Mouse (Mus musculus) cerebellum, adult 2 months (tissue): ENCODE results near the gene Tead4. TPM values are rescaled to one million over a fixed set of nuclear protein-coding genes. Genes with fewer than 3 reads are reported as not detected.

Experiments
- DNase-seq, 2 experiments: peaks; one replicate each; pipeline ENCODE4 v3.0.0; 2021
- H3K27ac ChIP-seq: fragments of 200-500 bp; 2 replicates; pipeline ENCODE4 v1.5.1; 2012; ENCODE audit warnings: low read length, control low read depth, inconsistent platforms; ENCODE audit not compliant: insufficient read depth
- H3K27me3 ChIP-seq: fragments of 200-500 bp; 2 replicates; pipeline ENCODE4 v1.6.1; 2012; ENCODE audit warnings: inconsistent platforms, mild to moderate bottlenecking, low read length, moderate library complexity; ENCODE audit not compliant: control insufficient read depth, insufficient read depth
- H3K4me1 ChIP-seq: fragments of 200-500 bp; 2 replicates; pipeline ENCODE4 v1.6.1; 2011; ENCODE audit warnings: low read length; ENCODE audit not compliant: control insufficient read depth, insufficient read depth
- H3K4me3 ChIP-seq: fragments of 200-500 bp; replicated peaks from 2 replicates; pipeline ENCODE3; 2011; ENCODE audit warnings: mild to moderate bottlenecking, low read depth, low read length, control low read depth; ENCODE audit not compliant: insufficient read depth
- CTCF ChIP-seq: fragments of 200-500 bp; IDR thresholded peaks from 2 replicates; pipeline ENCODE4 v1.5.1; 2011; ENCODE audit warnings: low read depth, mild to moderate bottlenecking, control low read depth, low read length, moderate library complexity, borderline replicate concordance; ENCODE audit not compliant: insufficient read depth
- POLR2A ChIP-seq: fragments of 200-500 bp; IDR thresholded peaks from 2 replicates; pipeline ENCODE4 v1.6.1; 2011; ENCODE audit warnings: low read length, control low read depth, borderline replicate concordance; ENCODE audit not compliant: insufficient read depth
- WGBS: fragments of 180-500 bp; shearing (Covaris S2); methylation state at CpG from one replicate; pipeline ENCODE4 v1.1.7; 2018; 5-methylcytosine and 5-hydroxymethylcytosine counted together
- polyA plus RNA-seq: library from polyadenylated mRNA; depleted of rRNA; stranded (reverse); fragments of >200 nt; gene quantifications from 2 replicates; pipeline ENCODE4 v1.2.3, GENCODE M21; 2012; rRNA removed

Gene Tead4
- polyA plus RNA-seq, 1 experiment = 4.7 TPM

GRCm38 (mm10) chr6:128200116-128200846, 100.3 kb downstream of the Tead4 start:
- Histone ChIP-seq H3K27me3 (no peaks in the 10 kb centered on the region), H3K4me3 (peak overlapping the region; percentile 94), H3K27ac (no peak overlapping the region; the same call in 1 of the 2 replicates), H3K4me1 (no peaks in the 10 kb centered on the region)
- under 1% methylated on average over 54 of the region's 54 CpGs for WGBS
- TF ChIP-seq POLR2A (peak; percentile 91), CTCF (no peak)
- peak; percentile 99 for DNase-seq

GRCm38 (mm10) chr6:128183521-128183920, 117.1 kb downstream of the Tead4 start:
- no peak for TF ChIP-seq POLR2A
- TF ChIP-seq CTCF = no peak
- no peaks in the 10 kb centered on the region for H3K27me3 ChIP-seq
- H3K4me1 ChIP-seq = no peaks in the 10 kb centered on the region
- DNase-seq = no peak
- 53% methylated on average over 2 of the region's 2 CpGs for WGBS
- no peak overlapping the region for H3K27ac ChIP-seq
- no peak overlapping the region for H3K4me3 ChIP-seq

GRCm38 (mm10) chr6:128181176-128181575, 119.4 kb downstream of the Tead4 start:
- no peaks in the 10 kb centered on the region for H3K4me1 ChIP-seq
- no peak for TF ChIP-seq CTCF
- no peak for TF ChIP-seq POLR2A
- no peaks in the 10 kb centered on the region for H3K27me3 ChIP-seq
- H3K27ac ChIP-seq = no peak overlapping the region
- no peak for DNase-seq
- no peak overlapping the region for H3K4me3 ChIP-seq
- WGBS = 73% methylated on average over 5 of the region's 5 CpGs

GRCm38 (mm10) chr6:128179651-128180050, 121.0 kb downstream of the Tead4 start:
- Histone ChIP-seq H3K27me3 (no peaks in the 10 kb centered on the region), H3K4me1 (no peaks in the 10 kb centered on the region), H3K4me3 (no peak overlapping the region), H3K27ac (no peak overlapping the region)
- no peak for TF ChIP-seq CTCF
- no peak for TF ChIP-seq POLR2A
- no peak for DNase-seq
- 100% methylated on average over 1 of the region's 1 CpGs for WGBS

- TF ChIP-seq POLR2A (no peak), CTCF (0 out of 2 replicates have a peak, but pooled peaks have one; percentile 5)
- Histone ChIP-seq H3K27ac (no peak overlapping the region), H3K4me3 (no peak overlapping the region), H3K4me1 (no peaks in the 10 kb centered on the region), H3K27me3 (no peaks in the 10 kb centered on the region)
- WGBS = 87% methylated on average over 5 of the region's 5 CpGs
- DNase-seq = no peak
Measured at GRCm38 (mm10) chr6:128179247-128179646, 121.4 kb downstream of the Tead4 start.

- no peak overlapping the region for H3K27ac ChIP-seq
- WGBS = 60% methylated on average over 2 of the region's 2 CpGs
- H3K4me3 ChIP-seq = no peak overlapping the region
- no peaks in the 10 kb centered on the region for H3K4me1 ChIP-seq
- no peak for DNase-seq
- no peaks in the 10 kb centered on the region for H3K27me3 ChIP-seq
- TF ChIP-seq POLR2A = no peak
- TF ChIP-seq CTCF = no peak
Measured at GRCm38 (mm10) chr6:128178681-128179080, 121.9 kb downstream of the Tead4 start.

Other genes starting within 250 kb of the Tead4 start
- 303 and 370 TPM in 2 replicates for gene Tspan9, start 157.2 kb downstream of the Tead4 start, polyA plus RNA-seq
- 44.0 and 44.8 TPM in 2 replicates for gene Tulp3, start 55.0 kb upstream of the Tead4 start, polyA plus RNA-seq
- 11.1 and 11.9 TPM in 2 replicates for gene Rhno1, start 62.1 kb upstream of the Tead4 start, polyA plus RNA-seq
- gene Foxm1, start 62.1 kb upstream of the Tead4 start, polyA plus RNA-seq = 1.2 and 1.5 TPM in 2 replicates
- gene Tex52, start 74.6 kb upstream of the Tead4 start, polyA plus RNA-seq = 5.4 and 8.0 TPM in 2 replicates
- gene Gm44596, start 74.7 kb upstream of the Tead4 start, polyA plus RNA-seq = not detected in 2 replicates
- gene Nrip2, start 98.5 kb upstream of the Tead4 start, polyA plus RNA-seq = 52.2 and 59.6 TPM in 2 replicates
- gene Itfg2, start 124.1 kb upstream of the Tead4 start, polyA plus RNA-seq = 48.1 and 52.5 TPM in 2 replicates
- gene Fkbp4, start 137.9 kb upstream of the Tead4 start, polyA plus RNA-seq = 249 and 256 TPM in 2 replicates
- not detected in 2 replicates for gene Pzp, start 225.9 kb upstream of the Tead4 start, polyA plus RNA-seq